Mouse (Mus musculus): ENCODE results near the gene St6galnac5.

DNA sequence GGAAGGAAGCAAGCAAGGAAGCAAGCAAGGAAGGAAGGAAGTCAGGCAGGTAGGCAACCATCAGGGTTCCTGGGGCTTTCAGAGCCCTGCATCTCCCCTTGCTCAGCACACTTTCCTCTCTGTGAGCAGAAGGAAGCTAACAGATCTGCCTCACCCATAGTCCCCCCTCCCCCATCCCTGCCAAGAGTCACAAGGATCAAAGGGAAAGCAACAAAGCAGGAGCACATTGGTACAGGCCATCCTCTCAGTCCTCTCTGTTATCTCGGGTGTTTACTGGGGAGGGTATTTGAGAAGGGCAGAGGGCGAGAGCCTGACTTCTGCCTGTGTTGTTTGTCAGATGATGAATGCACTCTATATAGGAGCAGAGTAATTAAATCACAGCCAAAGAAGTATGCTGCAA, 184.7 kb downstream of the St6galnac5 start:
- TF ChIP-seq GATA1 (IDR thresholded peaks at IDR 0.05; ENCODE audit: borderline replicate concordance, low read length) (no peak), FLI1 (IDR thresholded peaks at IDR 0.05; ENCODE audit: low read length) (no peak)
